15 mouse cellular contexts compared by ENCODE assay signal in genomic region chr4:55838568-55838967, GRCm38 (mm10).
"Had no signal": no experiment of that assay in that cellular context is flagged by ENCODE, and none has a peak within 500 bp of the region (broad histone marks: within the 10 kb centered on the region; RNA-seq: fewer than 3 reads in every experiment).

No protein-coding gene starts in this region.

- H3K9me3 ChIP-seq: liver, embryonic 12.5 days; lung, embryonic 15.5 days; midbrain, embryonic 10.5 days; midbrain, embryonic 12.5 days; neural tube, embryonic 12.5 days; stomach, embryonic 15.5 days had no signal

- ATAC-seq: liver, embryonic 12.5 days; midbrain, embryonic 16.5 days had no signal

- H3K27me3 ChIP-seq: liver, embryonic 12.5 days; lung, embryonic 15.5 days; midbrain, embryonic 12.5 days; neural tube, embryonic 12.5 days; stomach, embryonic 15.5 days had no signal

- H3K9ac ChIP-seq: liver, embryonic 12.5 days; liver, embryonic 14.5 days; lung, embryonic 15.5 days; midbrain, embryonic 12.5 days; neural tube, embryonic 12.5 days; stomach, embryonic 15.5 days had no signal

- H3K4me1 ChIP-seq: liver, embryonic 12.5 days; midbrain, embryonic 10.5 days; midbrain, embryonic 12.5 days; neural tube, embryonic 12.5 days; stomach, embryonic 15.5 days had no signal

- H3K27ac ChIP-seq: liver, embryonic 12.5 days; liver, embryonic 14.5 days; lung, embryonic 15.5 days; midbrain, embryonic 10.5 days; midbrain, embryonic 12.5 days; neural tube, embryonic 12.5 days; stomach, embryonic 15.5 days; stomach, postnatal 0 days had no signal

- H3K4me2 ChIP-seq: liver, embryonic 12.5 days; lung, embryonic 15.5 days; midbrain, embryonic 12.5 days; neural tube, embryonic 12.5 days; stomach, embryonic 15.5 days had no signal

- H3K36me3 ChIP-seq: liver, embryonic 12.5 days; lung, embryonic 15.5 days; midbrain, embryonic 10.5 days; midbrain, embryonic 12.5 days; neural tube, embryonic 12.5 days; stomach, embryonic 15.5 days had no signal

- H3K4me3 ChIP-seq: liver, embryonic 12.5 days; lung, embryonic 15.5 days; midbrain, embryonic 10.5 days; midbrain, embryonic 12.5 days; neural tube, embryonic 12.5 days; stomach, embryonic 15.5 days had no signal

- DNase-seq: lung, postnatal 14 days; lung, postnatal 36 days; midbrain, embryonic 14.5 days; right cerebral cortex, postnatal 14 days; thymus, adult 2 months; thymus, postnatal 25 days had no signal
